ENCODE assay signal across 9 mouse cellular contexts in genomic region chr6:145250820-145251219, GRCm38 (mm10). TPM values are rescaled to one million over a fixed set of nuclear protein-coding genes. Genes with fewer than 3 reads are reported as not detected.
DNase-seq lines count a peak whose midpoint lies in the region; ATAC-seq and TF ChIP-seq lines count a peak whose summit lies in the region.
"Had no signal": no experiment of that assay in that cellular context is flagged by ENCODE, and none has a peak within 500 bp of the region (broad histone marks: within the 10 kb centered on the region; RNA-seq: fewer than 3 reads in every experiment).

No protein-coding gene starts in this region.

- WGBS in kidney, embryonic 15.5 days, result 13% methylated on average over 16 of the region's 16 CpGs
- 12% methylated on average over 16 of the region's 16 CpGs for WGBS in heart, embryonic 15.5 days
- WGBS in midbrain, postnatal 0 days, result 13% methylated on average over 16 of the region's 16 CpGs

- DNase-seq in kidney, adult 9 months, result no peak
- DNase-seq in left cerebral cortex, postnatal 10 days (ENCODE audit: extremely low spot score in 1 of 2, low spot score in 2 of 2), result peak; percentile 12 to 50
- DNase-seq in midbrain, postnatal 0 days (ENCODE audit: low spot score), result peak; percentile 47
- DNase-seq in adrenal gland, postnatal 10 days, result no peak
- no peak for DNase-seq in cerebellum, adult 9-10 months

- H3K27ac ChIP-seq in kidney, embryonic 15.5 days, result peak overlapping the region; percentile 88
- H3K27ac ChIP-seq in brown adipose tissue, adult 24 weeks (replicated peaks; ENCODE audit: low read depth, low read length), result peak overlapping the region; percentile 63; the same call in 1 of the 2 replicates
- H3K27ac ChIP-seq in heart, embryonic 15.5 days, result peak overlapping the region; percentile 83
- peak overlapping the region; percentile 87 for H3K27ac ChIP-seq in midbrain, postnatal 0 days (ENCODE audit: low read depth, low read length)

- peaks cover 17% of the 10 kb centered on the region for H3K4me1 ChIP-seq in kidney, embryonic 15.5 days
- peaks cover 3% of the 10 kb centered on the region for H3K4me1 ChIP-seq in brown adipose tissue, adult 24 weeks (ENCODE audit: control insufficient read depth, insufficient read depth, insufficient read length, low read length)
- peaks cover 14% of the 10 kb centered on the region for H3K4me1 ChIP-seq in heart, embryonic 15.5 days (replicated peaks)
- peaks cover 4% of the 10 kb centered on the region; the same call in 1 of the 2 replicates for H3K4me1 ChIP-seq in midbrain, postnatal 0 days (ENCODE audit: insufficient read depth, low read length)

- H3K9me3 ChIP-seq in kidney, embryonic 15.5 days (replicated peaks), result no peaks in the 10 kb centered on the region
- no peaks in the 10 kb centered on the region for H3K9me3 ChIP-seq in heart, embryonic 15.5 days (replicated peaks)
- H3K9me3 ChIP-seq in midbrain, postnatal 0 days (ENCODE audit: low read length), result no peaks in the 10 kb centered on the region

- peaks cover 7% of the 10 kb centered on the region; the same call in 1 of the 2 replicates for H3K36me3 ChIP-seq in kidney, embryonic 15.5 days
- H3K36me3 ChIP-seq in heart, embryonic 15.5 days, result no peaks in the 10 kb centered on the region
- no peaks in the 10 kb centered on the region for H3K36me3 ChIP-seq in midbrain, postnatal 0 days (ENCODE audit: insufficient read depth, low read length)

- intact Hi-C loops in left cerebral cortex, postnatal 10 days (cut with DNase I), result no loop called here

- ATAC-seq in kidney, embryonic 15.5 days (replicated peaks; ENCODE audit: low FRiP score), result no peak
- no peak for ATAC-seq in heart, embryonic 15.5 days (replicated peaks; ENCODE audit: insufficient number of reproducible peaks, insufficient read depth, low FRiP score, low read depth)
- peak; percentile 29; the same call in 1 of the 2 replicates for ATAC-seq in midbrain, postnatal 0 days (ENCODE audit: low FRiP score)

- peak overlapping the region; percentile 97 for H3K9ac ChIP-seq in kidney, embryonic 15.5 days
- H3K9ac ChIP-seq in heart, embryonic 15.5 days, result peak overlapping the region; percentile 65
- H3K9ac ChIP-seq in midbrain, postnatal 0 days (replicated peaks; ENCODE audit: low read length, poor library complexity, severe bottlenecking), result peak overlapping the region; percentile 88

- peak overlapping the region; percentile 80 for H3K4me2 ChIP-seq in kidney, embryonic 15.5 days
- peak overlapping the region; percentile 90 for H3K4me2 ChIP-seq in heart, embryonic 15.5 days
- H3K4me2 ChIP-seq in midbrain, postnatal 0 days (ENCODE audit: low read depth, low read length, poor library complexity, severe bottlenecking), result peak overlapping the region; percentile 87

- peak overlapping the region; percentile 93 for H3K4me3 ChIP-seq in kidney, embryonic 15.5 days (replicated peaks)
- H3K4me3 ChIP-seq in brown adipose tissue, adult 24 weeks (ENCODE audit: insufficient read depth, low read depth, low read length), result peak overlapping the region; percentile 99
- H3K4me3 ChIP-seq in heart, embryonic 15.5 days, result peak overlapping the region; percentile 93
- peak overlapping the region; percentile 95 for H3K4me3 ChIP-seq in midbrain, postnatal 0 days (ENCODE audit: low read depth, low read length)

- TF ChIP-seq CTCF in midbrain, postnatal 0 days (IDR thresholded peaks at IDR 0.05), result no peak

- H3K27me3 ChIP-seq in kidney, embryonic 15.5 days, result no peaks in the 10 kb centered on the region
- peaks cover 28% of the 10 kb centered on the region for H3K27me3 ChIP-seq in heart, embryonic 15.5 days
- no peaks in the 10 kb centered on the region for H3K27me3 ChIP-seq in midbrain, postnatal 0 days (ENCODE audit: insufficient read depth, low read length)
- H3K27me3 ChIP-seq: Patski had no signal

RNA-seq across cellular contexts. Expression of gene Kras, which starts 0.8 kb away (rescaled TPM):
- 73.8 and 76.3 TPM in 2 replicates for polyA plus RNA-seq in kidney, embryonic 15.5 days (2015; fragmentation: Nextera tagmentation; extraction: Ambion mirVana)
- 17.6 and 20.4 TPM in 2 replicates for polyA plus RNA-seq in brown adipose tissue, adult 24 weeks (2012; ENCODE audit: insufficient read depth, insufficient read length, missing spikeins)
- polyA plus RNA-seq in heart, embryonic 15.5 days (2015; fragmentation: Nextera tagmentation; extraction: Ambion mirVana), result 34.8 and 43.4 TPM in 2 replicates
- total RNA-seq in left cerebral cortex, postnatal 10 days (2021), result 10 to 100 TPM; 86.6 to 88.5 TPM
- 36.0 and 47.8 TPM in 2 replicates for total RNA-seq in midbrain, postnatal 0 days (2014; rRNA removed)
- polyA plus RNA-seq in midbrain, postnatal 0 days (2015; fragmentation: Nextera tagmentation; extraction: Ambion mirVana), result 64.7 and 80.2 TPM in 2 replicates
- total RNA-seq in adrenal gland, postnatal 10 days (2021), result 10 to 100 TPM; 44.5 to 47.7 TPM

RNA-seq across cellular contexts. Expression of gene Etfrf1, which starts 39.9 kb away (rescaled TPM):
- 38.5 and 41.2 TPM in 2 replicates for polyA plus RNA-seq in kidney, embryonic 15.5 days (2015; fragmentation: Nextera tagmentation; extraction: Ambion mirVana)
- polyA plus RNA-seq in brown adipose tissue, adult 24 weeks (2012; ENCODE audit: insufficient read depth, insufficient read length, missing spikeins), result 380 and 524 TPM in 2 replicates
- 47.2 and 54.4 TPM in 2 replicates for polyA plus RNA-seq in heart, embryonic 15.5 days (2015; fragmentation: Nextera tagmentation; extraction: Ambion mirVana)
- total RNA-seq in left cerebral cortex, postnatal 10 days (2021), result 10 to 100 TPM; 15.5 to 16.3 TPM
- total RNA-seq in midbrain, postnatal 0 days (2014; rRNA removed), result 11.9 and 12.2 TPM in 2 replicates
- polyA plus RNA-seq in midbrain, postnatal 0 days (2015; fragmentation: Nextera tagmentation; extraction: Ambion mirVana), result 27.9 TPM in 2 replicates
- 100 to 1,000 TPM; 143 to 163 TPM for total RNA-seq in adrenal gland, postnatal 10 days (2021)

RNA-seq across cellular contexts. Expression of gene Casc1, which starts 40.0 kb away (rescaled TPM):
- polyA plus RNA-seq in kidney, embryonic 15.5 days (2015; fragmentation: Nextera tagmentation; extraction: Ambion mirVana), result 0.46 and 0.78 TPM in 2 replicates
- polyA plus RNA-seq in brown adipose tissue, adult 24 weeks (2012; ENCODE audit: insufficient read depth, insufficient read length, missing spikeins), result not detected in 2 replicates
- polyA plus RNA-seq in heart, embryonic 15.5 days (2015; fragmentation: Nextera tagmentation; extraction: Ambion mirVana), result 0.29 and 0.32 TPM in 2 replicates
- under 1 TPM; 0.77 to 0.85 TPM for total RNA-seq in left cerebral cortex, postnatal 10 days (2021)
- 2.2 and 2.8 TPM in 2 replicates for total RNA-seq in midbrain, postnatal 0 days (2014; rRNA removed)
- 0.58 and 1.0 TPM in 2 replicates for polyA plus RNA-seq in midbrain, postnatal 0 days (2015; fragmentation: Nextera tagmentation; extraction: Ambion mirVana)
- total RNA-seq in adrenal gland, postnatal 10 days (2021), result under 1 TPM; 0.27 to 0.79 TPM

Comparison
In these comparisons a context has a peak if more than half of its experiments do, and no peak if none do; other contexts are left out.
1. DNase-seq: peak in left cerebral cortex, postnatal 10 days (2 of 2) and midbrain, postnatal 0 days (single experiment); none in kidney, adult 9 months (single experiment), adrenal gland, postnatal 10 days (single experiment) and cerebellum, adult 9-10 months (single experiment).
2. Peak in every context shown above with its lines, with median percentiles within 50 percentile points of each other: H3K27ac ChIP-seq, H3K4me2 ChIP-seq, H3K4me3 ChIP-seq and H3K9ac ChIP-seq.